Mouse (Mus musculus) kidney, postnatal 10 days (tissue): Measurements from ENCODE around the gene D11Wsu47e.

ENCODE experiments used
- DNase-seq: peaks from one replicate; pipeline ENCODE4 v3.0.0; 2021; ENCODE audit warnings: mixed read lengths

The D11Wsu47e gene

GRCm38 (mm10) chr11:113708629-113709213, 24.5 kb downstream of the D11Wsu47e start:
- no peak for DNase-seq

DNA sequence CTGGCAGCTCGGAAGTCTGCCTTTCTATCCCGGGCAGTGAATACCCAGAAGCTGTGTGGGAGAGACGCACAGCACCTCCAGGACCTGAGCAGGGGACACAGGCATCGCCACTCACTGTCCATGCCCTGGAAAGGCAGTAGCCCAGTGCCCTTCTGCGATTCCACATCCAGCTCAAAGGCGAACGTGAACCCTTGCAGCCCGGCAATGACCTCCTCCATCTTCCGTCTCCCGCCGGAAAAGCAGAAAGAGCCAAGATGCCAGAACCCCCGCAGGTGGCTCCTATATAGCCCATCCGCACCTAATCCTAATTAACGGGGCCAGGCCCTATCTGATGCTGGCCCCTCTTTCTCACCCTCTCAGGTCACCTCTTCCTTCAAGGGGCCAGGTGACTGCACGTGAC, 25.1 kb downstream of the D11Wsu47e start:
- DNase-seq, result no peak

GRCm38 (mm10) chr11:113709731-113710256, 25.6 kb downstream of the D11Wsu47e start, which contains the start of gene Cpsf4l:
Gene Cpsf4l (minus strand): TSS chr11:113710017.
- peak; percentile 58 for DNase-seq

DNA sequence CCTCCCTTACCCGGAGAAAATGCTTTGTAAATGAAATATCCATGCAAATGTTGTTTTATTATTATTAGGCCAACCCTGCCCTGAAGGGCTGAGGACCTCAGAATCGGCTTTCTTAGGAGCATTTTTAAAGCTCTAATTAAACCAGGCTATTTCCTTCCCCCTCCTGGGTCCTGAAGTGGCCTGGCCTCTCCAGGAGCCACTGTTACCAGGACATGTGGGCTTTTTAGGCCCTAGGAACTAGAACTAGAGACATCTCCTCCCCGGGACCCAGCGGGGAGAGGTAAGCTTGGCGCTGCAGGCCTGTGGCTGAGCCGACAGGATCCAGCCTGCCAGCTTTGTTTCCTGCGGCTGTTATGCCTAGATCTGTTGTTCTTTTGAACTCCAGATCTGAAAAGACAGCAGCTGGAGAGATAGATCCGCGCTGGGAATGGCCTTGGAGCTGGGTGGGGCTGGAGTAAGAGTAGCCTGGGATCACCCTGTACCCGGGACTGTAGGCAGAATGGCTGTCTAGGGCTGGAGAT, 26.1 kb downstream of the D11Wsu47e start:
- DNase-seq, result peak; percentile 53

- DNase-seq, result no peak
Observed at GRCm38 (mm10) chr11:113711061-113711460, 26.8 kb downstream of the D11Wsu47e start.

DNA sequence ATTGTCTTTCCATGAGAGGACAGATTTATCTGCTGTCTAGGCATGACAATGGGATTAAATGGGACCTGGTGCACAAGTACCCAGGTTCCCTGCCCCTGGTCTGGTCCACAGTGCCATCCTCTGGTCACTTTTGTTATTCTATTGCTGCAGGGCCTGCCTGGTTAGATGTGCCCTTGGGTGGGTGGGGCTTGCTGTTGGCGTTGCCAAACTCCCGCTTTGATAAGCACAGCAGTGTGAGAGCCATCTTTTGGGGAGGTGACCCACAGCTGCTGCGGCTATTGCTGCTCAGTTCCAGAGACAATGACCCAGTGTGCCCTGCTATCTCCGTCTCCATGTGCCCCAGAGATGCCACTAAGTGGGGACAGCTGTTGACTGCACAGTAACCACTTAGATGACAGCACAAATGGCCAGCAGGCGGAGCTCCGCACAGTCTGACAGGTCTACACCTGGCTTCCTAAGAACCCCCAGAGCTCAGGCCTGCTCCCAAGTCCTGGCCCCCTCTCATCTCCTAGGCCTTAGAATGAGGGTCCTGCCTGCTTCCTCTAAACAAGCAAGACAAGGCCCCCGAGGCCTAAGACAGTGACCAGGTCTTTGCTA, 31.0 kb downstream of the D11Wsu47e start:
- no peak for DNase-seq

DNA sequence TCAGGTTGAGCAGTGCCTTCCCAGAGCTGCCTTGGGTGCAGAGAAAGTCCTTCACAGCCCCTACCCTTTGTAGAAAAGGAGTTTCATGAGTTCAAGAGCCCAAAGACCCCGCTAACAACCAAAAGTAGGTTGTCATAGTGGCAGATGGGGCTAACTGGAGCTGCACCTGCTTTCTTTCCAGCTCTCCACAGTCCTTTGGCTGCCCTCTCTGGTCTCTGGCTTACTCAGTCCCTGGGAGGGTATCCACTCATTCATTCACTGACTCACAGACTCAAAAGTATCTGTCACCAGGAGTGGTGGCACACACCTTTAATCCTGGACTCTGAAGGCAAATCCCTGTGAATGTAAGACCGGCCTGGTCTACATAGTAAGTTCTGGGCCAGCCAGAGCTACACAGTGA, 31.9 kb downstream of the D11Wsu47e start:
- DNase-seq, result no peak

DNA sequence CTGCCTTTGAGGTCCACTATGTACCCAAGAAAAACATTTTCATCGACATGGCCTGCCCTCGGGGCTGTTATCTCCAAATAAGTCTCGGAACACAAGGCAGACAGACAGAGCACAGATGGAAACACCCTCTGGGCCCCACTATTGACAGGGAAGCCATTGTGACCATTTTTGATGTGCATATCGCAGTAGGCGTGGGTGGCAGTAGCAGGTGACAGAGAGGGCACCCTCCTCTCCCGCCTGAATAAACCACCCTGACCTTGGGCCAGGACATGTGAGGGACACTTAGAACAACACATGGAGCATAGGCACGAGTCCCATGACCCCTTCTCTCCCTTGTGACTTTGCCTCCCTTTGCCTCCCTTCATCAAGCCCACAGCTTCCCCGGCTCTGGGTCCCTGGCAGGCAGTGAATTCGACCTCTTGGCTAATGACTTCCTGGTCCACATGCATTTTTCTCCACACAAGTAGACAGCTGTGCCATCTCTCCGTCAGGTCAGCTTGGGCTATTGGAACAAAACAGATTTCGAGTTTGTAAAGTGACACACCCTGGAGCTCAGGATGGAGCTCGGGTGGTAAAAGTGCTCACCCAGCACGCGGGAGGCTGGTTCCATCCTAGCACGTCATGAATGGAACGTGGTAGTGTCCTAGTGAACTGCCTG, 33.7 kb downstream of the D11Wsu47e start:
- DNase-seq, result no peak

DNA sequence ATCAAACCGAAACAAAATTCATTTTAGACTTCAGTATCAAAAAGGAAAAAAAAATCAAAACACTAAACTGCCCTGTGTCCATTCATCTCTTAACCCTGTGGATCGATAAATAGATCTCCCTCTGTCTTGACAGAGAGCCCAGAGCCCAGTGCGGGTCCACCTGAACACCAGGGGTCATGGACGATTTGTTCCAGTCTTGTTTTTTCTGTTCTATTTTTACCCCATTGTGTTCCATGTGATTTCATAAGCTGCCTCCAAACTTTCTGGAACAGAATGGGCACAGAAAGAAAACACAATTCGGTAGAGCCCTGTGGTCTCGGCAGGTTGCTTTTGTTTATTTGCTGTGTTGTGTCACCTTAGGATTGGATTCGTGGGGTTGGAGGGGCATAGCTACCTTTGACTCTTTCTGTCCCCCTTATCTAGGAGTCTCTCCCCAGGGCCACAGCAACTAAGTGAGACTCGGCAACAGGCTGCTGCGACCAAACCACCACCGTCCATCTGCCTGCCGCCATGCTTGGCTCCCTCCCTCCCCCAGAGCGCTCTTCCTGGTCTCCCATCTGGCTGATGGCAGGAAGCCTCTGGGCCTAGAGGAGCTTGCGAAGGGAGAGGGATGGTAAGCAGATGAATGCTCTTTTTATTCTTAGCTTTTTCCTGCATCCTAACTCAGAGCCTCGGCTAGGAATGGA, 38.3 kb downstream of the D11Wsu47e start:
- DNase-seq, result no peak

DNA sequence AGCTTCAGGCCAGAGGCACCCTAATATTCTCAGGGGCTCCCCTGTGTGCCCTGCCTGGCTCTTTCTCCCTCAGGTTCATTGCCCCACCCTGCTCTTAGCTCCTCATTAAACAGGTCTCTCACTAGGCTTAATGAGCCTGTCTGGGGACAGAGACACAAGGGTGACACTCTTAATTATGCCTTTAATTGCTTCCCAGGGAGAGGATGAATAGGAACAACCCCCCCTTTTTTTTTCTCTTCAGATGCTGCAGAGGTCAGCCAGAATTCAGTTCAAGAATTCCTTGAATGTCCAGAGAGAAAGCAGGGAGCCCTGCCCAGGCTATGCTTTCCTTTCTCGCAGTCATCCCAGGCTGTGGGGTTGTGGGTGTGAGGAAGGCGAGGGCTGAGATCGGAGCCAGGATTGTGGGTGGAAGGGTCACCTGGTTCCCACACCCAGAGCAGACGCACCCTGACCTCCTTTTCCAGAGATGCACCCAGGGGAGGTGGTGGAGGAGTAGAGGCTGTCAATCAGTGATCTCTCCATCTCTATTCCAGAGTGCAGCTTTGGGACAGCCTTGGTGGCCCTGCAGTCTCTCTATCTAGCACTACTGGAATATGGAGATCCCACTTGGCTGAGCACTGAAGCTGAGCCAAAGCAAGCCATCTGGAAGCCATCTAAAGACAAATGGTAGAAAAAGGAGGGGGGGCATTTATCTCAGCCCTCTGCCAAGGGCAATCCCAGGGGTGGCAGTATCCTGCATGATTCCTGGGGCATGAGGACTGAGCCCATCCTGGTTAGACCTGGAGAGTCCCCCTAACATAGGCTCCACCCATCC, 41.2 kb downstream of the D11Wsu47e start:
- DNase-seq, result peak; percentile 69

DNA sequence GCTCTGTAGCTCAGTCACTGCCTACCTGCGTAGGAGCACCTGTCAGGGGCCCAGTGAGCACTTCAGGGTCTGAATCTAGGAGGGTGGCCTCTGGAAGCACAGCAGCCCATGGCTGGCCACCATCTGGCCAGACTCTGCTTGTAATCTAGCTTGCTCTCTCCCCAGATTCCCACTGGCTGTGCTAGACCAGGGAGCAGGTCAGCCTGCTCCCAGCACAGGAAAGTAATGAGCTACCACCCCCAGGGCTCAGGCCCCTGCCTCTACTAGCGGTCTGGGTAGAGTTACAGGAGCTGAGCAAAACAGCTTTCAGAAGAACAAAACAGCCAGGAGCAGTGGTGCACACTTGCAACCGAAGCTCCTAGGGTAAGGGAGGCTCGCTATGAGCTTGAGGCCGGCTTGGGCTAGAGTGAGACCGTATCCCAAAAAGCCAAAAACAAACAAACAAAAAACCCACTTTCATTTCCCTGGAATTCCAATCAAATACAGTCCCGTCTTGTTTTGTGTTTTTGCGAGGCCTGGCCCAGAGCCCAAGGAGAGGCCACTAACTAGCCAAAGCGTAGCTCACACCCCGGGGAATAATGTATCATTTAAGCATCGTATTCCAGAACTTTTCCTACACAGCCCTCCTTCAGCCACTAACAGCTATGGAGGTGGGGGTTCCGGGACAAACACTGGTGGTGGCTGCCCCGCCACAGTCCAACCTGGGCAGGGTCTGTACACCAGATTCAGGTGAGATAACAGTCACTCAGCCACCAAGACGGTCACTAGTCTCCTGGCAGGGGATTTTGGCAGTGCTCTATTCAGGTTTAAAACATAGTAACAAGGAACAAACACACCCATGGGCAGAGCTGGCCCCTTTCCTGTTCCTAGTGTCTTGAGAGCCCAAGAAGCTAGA, 43.0 kb downstream of the D11Wsu47e start:
- DNase-seq, result peak; percentile 75

DNA sequence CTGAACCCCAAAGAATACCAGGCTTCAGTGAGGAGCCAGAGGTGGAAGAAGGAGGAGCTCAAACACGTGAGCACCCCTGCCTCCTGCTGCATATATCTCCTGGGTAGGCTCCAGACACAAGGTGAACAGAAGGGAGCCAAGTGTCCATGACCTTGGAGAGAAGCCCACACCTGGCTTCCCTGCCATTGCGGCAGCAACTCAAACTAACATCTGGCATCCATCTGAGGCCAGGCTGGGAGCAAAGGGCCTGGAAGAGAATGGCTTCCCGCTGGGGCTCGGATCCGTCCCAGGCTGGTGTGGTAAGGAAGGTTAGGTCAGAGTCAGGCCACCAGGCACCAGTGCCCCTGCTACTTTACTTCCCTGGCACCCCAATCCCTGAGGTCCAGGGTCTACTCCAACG, 43.8 kb downstream of the D11Wsu47e start:
- DNase-seq, result no peak

DNA sequence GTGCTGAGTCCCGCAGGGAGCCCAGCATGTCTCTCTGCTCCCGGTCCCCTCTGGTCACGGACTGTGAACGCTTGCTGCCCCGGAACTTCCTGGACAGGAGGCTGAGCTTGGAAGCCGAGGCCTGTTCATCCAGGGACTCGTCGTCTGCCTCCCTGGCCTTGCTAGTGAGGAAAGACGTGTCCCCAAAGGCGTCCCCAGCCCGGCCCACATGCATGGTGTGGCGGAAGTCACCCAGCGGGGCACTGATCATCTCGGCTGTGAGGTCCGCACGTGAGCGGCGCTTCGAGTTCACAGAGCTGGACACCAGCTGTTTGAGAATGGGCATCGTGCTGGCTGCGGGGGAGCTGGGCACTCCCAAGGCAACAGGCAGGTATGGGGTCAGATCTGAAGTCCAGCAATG, 45.0 kb downstream of the D11Wsu47e start:
- DNase-seq, result peak; percentile 47

DNA sequence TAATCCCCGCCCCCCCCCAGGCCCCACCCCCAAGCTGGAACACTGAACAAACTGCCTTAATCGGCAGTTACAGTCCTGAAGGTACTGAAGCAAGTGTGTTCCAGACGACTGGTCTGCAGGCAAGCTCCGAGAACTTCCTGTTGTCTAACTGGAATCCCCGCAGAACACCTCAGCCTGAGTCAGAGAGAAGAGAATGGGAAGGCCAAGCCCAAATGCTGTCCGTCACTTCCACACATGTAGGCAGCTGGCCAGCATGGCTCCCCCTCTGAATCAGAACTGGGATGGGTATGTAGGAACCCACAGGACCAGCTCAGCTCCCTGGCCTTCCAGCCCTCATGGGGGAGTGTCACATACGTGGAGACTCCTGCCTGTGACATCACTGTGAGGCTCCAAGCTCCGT, 45.7 kb downstream of the D11Wsu47e start:
- peak; percentile 50 for DNase-seq

DNA sequence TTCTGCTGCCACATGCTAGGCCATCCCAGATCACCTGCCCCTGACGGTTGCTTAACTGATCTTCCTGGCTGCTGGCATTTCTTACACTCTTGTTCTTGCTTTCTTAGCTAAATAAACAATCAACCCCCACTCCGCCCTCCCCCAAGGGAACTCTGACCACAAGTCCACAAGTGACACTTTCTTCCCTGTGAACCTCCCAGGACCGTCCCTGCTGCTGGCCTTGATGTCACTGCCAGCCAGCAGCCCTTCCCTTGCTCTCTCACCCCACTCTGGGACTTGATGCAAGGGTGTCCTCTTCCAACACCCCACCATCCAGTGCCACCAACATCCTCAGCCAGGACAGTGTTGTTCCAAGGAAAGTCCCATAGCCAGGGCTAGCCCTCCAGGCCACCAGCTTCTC, 46.7 kb downstream of the D11Wsu47e start:
- no peak for DNase-seq

GRCm38 (mm10) chr11:113731945-113732612, 47.9 kb downstream of the D11Wsu47e start:
- DNase-seq, result no peak

DNA sequence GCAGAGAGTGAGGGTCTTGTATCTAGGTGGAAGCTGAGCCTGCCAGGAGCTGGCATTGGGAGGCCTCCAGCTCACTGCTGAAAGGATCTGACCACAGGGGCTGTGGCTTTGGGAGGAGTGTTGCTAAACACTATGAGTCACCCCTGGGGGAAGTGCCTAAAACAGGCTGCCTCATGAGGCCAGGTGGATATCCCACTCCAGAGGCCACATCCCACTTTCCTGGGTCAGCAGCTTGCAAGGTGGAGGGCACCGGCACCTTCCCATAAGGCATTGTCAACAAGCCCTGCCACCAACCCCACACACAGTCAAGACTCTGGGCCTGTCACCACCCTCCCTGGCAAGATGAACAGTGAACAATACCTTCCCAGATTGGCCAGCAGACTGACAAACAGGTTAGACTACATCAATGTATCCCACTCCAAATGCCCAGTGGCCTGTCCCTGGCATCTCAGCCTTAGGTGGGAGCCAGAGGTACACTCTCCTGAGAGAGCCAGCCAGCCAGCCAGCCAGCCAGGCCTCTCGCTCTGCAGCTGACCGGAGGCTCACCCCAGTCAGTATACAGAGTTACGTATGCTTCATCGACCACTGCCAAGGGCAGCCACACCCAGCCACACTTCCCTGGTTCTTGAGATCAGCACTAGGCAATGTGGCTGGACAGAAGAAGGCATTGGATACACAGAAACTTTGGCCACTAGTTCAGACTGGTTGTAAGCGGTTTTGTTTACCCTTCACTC, 49.6 kb downstream of the D11Wsu47e start:
- peak; percentile 65 for DNase-seq

- DNase-seq, result no peak
Observed at GRCm38 (mm10) chr11:113735151-113735550, 50.9 kb downstream of the D11Wsu47e start.

GRCm38 (mm10) chr11:113736848-113737552, 52.8 kb downstream of the D11Wsu47e start:
- no peak for DNase-seq

GRCm38 (mm10) chr11:113737553-113737854, 53.3 kb downstream of the D11Wsu47e start:
- DNase-seq, result no peak
